Mouse (Mus musculus): ENCODE results near the gene Dner.

Dner gene

DNA sequence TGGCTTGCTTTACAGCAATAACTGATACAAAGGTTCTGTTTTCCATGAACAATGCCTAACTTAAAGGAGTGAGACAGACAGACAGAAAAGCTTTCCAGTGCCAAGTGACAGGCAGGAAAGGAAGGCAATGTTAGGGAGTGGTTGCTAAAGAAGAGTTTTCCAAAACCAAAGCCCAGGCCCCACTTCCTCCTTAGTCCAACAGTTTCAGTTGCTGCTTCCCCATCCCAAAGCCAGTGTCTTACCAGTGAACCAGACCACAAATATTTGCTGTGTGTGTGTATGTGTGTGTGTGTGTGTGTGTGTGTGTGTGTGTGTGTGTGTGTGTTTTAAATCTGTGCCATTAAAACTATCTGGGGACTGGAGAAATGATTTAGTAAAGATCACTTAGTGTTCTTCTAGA lies 258.5 kb downstream of the Dner start:
- DNase-seq, result no peak

GRCm38 (mm10) chr1:84436281-84436680 lies 259.7 kb downstream of the Dner start:
- no peak for DNase-seq

GRCm38 (mm10) chr1:84433291-84433980 lies 262.6 kb downstream of the Dner start:
- no peak for DNase-seq

GRCm38 (mm10) chr1:84432311-84432710 lies 263.7 kb downstream of the Dner start:
- no peak for DNase-seq

GRCm38 (mm10) chr1:84428331-84428730 lies 267.7 kb downstream of the Dner start:
- no peak for DNase-seq

- DNase-seq, result no peak
Observed at GRCm38 (mm10) chr1:84427757-84428156, 268.3 kb downstream of the Dner start.

GRCm38 (mm10) chr1:84426679-84427078 lies 269.3 kb downstream of the Dner start:
- DNase-seq, result no peak

GRCm38 (mm10) chr1:84422881-84423280 lies 273.1 kb downstream of the Dner start:
- no peak for DNase-seq

DNA sequence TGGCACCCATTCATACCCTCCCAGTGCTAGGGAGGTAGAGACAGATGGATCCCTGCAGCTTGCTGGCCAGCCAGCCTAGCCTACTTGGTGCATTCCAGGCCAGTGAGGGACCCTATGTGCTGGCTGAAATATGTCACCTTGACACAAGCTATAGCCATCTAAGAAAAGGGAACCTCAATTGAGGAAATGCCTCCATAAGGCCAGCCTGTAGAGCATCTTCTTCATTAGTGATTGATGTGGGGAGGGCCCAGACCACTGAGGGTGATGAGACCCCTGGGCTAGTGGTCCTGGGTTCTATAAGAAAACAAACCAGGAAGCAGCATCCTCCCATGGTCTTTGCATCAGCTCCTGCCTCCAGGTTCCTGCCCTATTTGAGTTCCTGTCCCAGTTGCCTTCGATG lies 274.2 kb downstream of the Dner start:
- no peak for DNase-seq

DNA sequence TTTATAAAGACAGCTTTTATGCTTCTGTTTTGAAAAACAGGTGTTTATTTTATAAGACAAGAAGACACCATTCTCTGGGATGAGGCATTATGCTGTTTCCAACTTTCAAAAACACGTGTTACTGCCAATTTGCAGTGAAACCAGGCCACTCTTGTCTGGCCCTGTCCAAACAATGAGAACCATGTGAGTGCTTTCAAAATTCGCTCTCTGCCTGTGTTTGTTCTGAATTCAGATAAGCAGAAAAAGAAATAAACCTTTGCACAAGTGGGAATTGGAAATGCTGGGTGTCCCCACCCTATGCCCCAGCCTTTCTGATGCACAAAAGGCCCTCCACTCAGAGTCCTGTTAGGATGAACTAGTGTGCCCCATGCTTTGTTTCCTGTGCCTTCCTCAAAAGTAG lies 276.6 kb downstream of the Dner start:
- DNase-seq, result no peak

- no peak for DNase-seq
Observed at GRCm38 (mm10) chr1:84418511-84418910, 277.5 kb downstream of the Dner start.

GRCm38 (mm10) chr1:84417761-84418238 lies 278.2 kb downstream of the Dner start:
- no peak for DNase-seq

DNA sequence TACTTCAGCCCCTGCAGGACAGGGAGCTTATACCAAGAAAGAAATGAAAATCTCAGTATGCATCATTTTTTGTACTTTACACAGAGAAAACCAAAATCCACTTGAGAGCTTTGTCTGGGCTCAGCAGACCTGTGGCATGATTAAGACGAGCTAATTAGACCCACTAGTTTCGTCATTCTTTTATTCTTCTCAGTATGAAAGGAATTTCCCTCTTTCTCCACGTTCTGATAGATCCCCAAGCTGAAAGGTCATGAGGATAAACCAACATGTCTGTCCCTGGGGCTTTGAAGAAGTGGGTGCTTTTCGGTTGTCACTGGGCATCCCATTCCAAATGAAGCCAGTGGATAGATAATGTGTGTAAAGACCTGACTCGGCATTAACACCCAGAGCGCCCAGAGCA lies 278.7 kb downstream of the Dner start:
- no peak for DNase-seq

- no peak for DNase-seq
Observed at GRCm38 (mm10) chr1:84414464-84414863, 281.6 kb downstream of the Dner start.

GRCm38 (mm10) chr1:84409514-84409913 lies 286.5 kb downstream of the Dner start:
- no peak for DNase-seq

DNA sequence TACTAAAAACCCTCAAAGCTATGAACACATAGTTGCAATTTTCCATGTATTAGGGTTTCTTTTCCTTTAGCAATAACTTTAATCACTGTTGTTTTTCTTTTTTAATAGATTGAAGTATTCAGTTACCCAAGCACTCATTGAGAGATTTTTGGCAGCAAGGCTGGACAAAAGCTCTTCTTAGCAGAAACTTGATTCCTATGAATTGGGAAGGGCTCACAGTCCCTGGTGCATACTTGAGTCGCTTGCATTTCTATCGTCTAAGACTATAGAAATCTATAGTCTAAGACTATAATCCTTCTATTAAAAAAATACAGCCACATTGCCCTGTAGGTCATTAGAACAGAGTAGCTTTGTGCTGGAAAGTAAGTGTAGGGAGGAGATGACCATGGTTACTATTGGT lies 287.1 kb downstream of the Dner start:
- DNase-seq, result no peak

GRCm38 (mm10) chr1:84406891-84407290 lies 289.1 kb downstream of the Dner start:
- no peak for DNase-seq

GRCm38 (mm10) chr1:84405551-84406290 lies 290.3 kb downstream of the Dner start:
- no peak for DNase-seq

DNA sequence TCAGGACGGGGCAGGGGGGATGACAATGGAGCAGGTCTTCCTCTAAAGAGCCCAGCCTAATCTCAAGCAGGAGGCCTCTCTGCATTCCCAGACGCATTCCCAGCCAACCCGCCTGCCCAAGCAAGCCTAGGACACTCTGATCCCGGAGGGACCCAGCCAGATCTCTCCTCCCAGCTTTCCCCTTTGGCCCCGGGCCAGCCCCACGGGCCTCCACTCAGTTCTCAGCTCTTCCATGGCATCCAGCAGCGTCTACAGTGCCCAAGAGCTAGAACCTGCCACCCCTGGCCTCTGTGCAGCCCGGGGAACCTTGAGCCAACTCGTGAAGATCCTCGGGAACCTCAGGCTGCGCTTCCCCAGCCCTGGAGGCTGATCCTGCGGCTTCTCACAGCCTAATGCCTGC lies 291.1 kb downstream of the Dner start:
- no peak for DNase-seq

DNA sequence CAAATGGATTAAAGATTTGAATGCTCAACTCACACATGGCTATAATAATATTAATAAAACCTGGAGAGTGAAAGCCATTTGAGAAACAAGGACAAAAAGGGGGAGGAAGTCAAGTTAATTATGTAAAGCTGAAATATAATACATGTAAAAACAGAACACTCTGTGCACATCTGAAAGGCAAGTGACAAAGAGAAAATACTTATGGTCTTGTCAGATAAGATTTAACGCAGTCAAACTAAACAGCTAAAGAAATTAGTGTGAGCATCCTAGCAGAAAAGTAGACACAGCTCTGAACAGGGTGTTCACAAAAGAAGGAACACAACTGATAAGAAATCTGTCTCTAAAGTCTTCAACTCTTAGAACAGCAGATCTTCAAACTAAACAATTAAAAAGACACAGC lies 293.9 kb downstream of the Dner start:
- DNase-seq, result no peak

DNA sequence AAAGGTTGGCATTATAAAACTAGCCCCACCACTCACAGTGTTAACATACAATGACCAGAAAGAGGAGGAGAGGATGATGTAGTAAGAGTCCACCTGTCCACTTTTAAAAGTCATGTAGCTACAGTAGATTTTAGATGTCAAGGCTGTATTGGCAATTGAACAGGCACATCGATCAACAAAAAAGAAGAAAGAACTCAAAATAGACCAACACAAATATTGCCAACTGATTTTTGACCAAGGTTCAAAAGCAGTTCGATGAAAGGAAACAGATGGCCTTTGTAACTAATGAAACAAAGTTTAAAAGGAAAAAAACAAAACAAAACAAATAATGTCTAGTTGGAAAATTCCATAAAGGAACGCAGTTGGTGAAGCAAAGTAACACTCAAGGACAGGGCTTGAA lies 296.4 kb downstream of the Dner start:
- DNase-seq, result no peak

DNA sequence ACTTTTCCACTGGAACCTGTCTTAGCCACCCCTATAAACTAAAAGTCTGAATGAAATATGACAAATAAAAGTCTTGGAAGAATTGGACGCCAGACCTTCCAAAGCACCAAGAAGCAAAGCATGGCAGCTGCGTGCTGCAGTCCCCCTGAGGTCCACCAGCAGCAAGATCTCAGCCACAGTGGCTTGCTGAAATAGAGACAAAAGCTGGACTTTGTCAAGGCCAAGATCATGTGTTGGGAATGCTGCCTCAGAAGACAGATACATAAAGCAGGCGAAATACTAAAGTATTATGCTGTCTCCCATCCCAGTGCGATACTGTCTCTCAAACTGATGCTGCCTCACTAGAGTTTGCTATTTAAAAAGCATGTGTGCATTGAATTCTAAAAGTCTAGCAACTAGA lies 296.9 kb downstream of the Dner start:
- DNase-seq, result no peak

DNA sequence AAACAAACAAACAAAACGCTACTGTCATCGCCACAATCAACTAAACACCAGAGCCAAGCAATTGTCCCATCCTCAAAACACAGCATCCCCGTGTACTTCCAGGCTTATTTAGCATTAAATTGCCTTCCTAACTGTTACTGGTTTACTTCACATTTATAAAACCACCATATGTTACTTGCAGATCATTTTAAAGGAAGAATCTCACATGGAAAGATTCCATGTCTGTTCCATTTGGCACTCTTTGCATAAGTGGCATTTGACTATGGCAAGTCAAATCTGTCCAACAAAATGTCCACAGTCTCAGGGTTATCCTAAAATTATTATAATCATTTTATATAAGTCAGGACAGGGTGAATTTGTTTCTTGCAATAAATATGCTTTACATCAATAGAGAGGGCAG lies 299.2 kb downstream of the Dner start:
- no peak for DNase-seq

- DNase-seq, result no peak
Observed at GRCm38 (mm10) chr1:84395928-84396327, 300.1 kb downstream of the Dner start.

DNA sequence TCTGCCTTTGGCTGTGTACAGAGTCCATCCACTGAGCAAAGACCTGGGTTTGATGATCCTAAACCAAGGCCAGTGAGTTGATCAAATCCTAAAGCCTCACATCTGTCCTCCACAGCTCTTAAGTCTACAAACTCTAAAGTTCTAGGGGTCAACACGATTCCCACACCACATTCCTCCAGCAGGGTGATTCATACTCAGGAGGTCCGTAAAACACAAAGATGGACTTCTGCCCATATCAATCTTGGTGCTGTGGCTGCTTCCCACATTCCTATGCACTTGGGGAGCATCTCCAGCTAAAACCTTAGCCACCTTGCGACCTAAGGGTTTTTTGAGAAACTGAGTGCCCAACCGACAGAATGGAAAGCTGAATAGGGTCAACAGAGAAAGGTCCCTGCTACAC lies 305.1 kb downstream of the Dner start:
- no peak for DNase-seq

Data from cerebellum, adult 11 months (tissue).